Mouse (Mus musculus): ENCODE results near the gene Wbp1l. TPM values are rescaled to one million over a fixed set of nuclear protein-coding genes. Genes with fewer than 3 reads are reported as not detected.

Gene Wbp1l
- polyA plus RNA-seq, 1 experiment from 2014 or later = 38.4 TPM

GRCm38 (mm10) chr19:46623194-46623667, 24.3 kb downstream of the Wbp1l start:
- DNase-seq (ENCODE audit: extremely low spot score, low spot score) = peak; percentile 39
- Histone ChIP-seq H3K36me3 (replicated peaks) (peaks cover 35% of the 10 kb centered on the region), H3K9me3 (no peaks in the 10 kb centered on the region), H3K4me1 (peaks cover 74% of the 10 kb centered on the region), H3K27me3 (ENCODE audit: poor library complexity, severe bottlenecking) (no peaks in the 10 kb centered on the region), H3K4me3 (peak overlapping the region; percentile 44), H3K27ac (peak overlapping the region; percentile 86)
- 4% methylated on average over 16 of the region's 16 CpGs for WGBS

- H3K27me3 ChIP-seq (ENCODE audit: poor library complexity, severe bottlenecking) = no peaks in the 10 kb centered on the region
- H3K4me1 ChIP-seq = peaks cover 75% of the 10 kb centered on the region
- WGBS = 29% methylated on average over 19 of the region's 19 CpGs
- peak overlapping the region; percentile 44 for H3K4me3 ChIP-seq
- H3K36me3 ChIP-seq (replicated peaks) = peaks cover 35% of the 10 kb centered on the region
- peak; percentile 38 for DNase-seq (ENCODE audit: extremely low spot score, low spot score)
- H3K27ac ChIP-seq = peak overlapping the region; percentile 86
- H3K9me3 ChIP-seq = no peaks in the 10 kb centered on the region
These were observed 25.2 kb downstream of the Wbp1l start for GRCm38 (mm10) chr19:46623790-46624772.

GRCm38 (mm10) chr19:46625015-46625414, 26.1 kb downstream of the Wbp1l start:
- Histone ChIP-seq H3K4me1 (peaks cover 75% of the 10 kb centered on the region), H3K4me3 (no peak overlapping the region)
- WGBS = 97% methylated on average over 12 of the region's 12 CpGs

GRCm38 (mm10) chr19:46625519-46625918, 26.6 kb downstream of the Wbp1l start:
- Histone ChIP-seq H3K4me3 (no peak overlapping the region), H3K27ac (0 out of 2 replicates have a peak overlapping the region, but pooled peaks have one; percentile 86), H3K4me1 (peaks cover 70% of the 10 kb centered on the region), H3K9me3 (no peaks in the 10 kb centered on the region), H3K27me3 (ENCODE audit: poor library complexity, severe bottlenecking) (no peaks in the 10 kb centered on the region), H3K36me3 (replicated peaks) (peaks cover 30% of the 10 kb centered on the region)
- WGBS = 81% methylated on average over 10 of the region's 10 CpGs
- DNase-seq (ENCODE audit: extremely low spot score, low spot score) = no peak

More at GRCm38 (mm10) chr19:46625015-46625414, 26.1 kb downstream of the Wbp1l start:
- Histone ChIP-seq H3K9me3 (no peaks in the 10 kb centered on the region), H3K27me3 (ENCODE audit: poor library complexity, severe bottlenecking) (no peaks in the 10 kb centered on the region), H3K27ac (peak overlapping the region; percentile 86; the same call in 1 of the 2 replicates), H3K36me3 (replicated peaks) (peaks cover 30% of the 10 kb centered on the region)
- DNase-seq (ENCODE audit: extremely low spot score, low spot score) = no peak

- H3K36me3 ChIP-seq (replicated peaks) = peaks cover 44% of the 10 kb centered on the region
- peaks cover 41% of the 10 kb centered on the region for H3K4me1 ChIP-seq
- 91% methylated on average over 10 of the region's 10 CpGs for WGBS
- no peaks in the 10 kb centered on the region for H3K27me3 ChIP-seq (ENCODE audit: poor library complexity, severe bottlenecking)
- no peak overlapping the region for H3K4me3 ChIP-seq
- H3K27ac ChIP-seq = no peak overlapping the region; the same call in 1 of the 2 replicates
- DNase-seq (ENCODE audit: extremely low spot score, low spot score) = no peak
- no peaks in the 10 kb centered on the region for H3K9me3 ChIP-seq
These were observed 29.5 kb downstream of the Wbp1l start for GRCm38 (mm10) chr19:46628403-46628802.

DNA sequence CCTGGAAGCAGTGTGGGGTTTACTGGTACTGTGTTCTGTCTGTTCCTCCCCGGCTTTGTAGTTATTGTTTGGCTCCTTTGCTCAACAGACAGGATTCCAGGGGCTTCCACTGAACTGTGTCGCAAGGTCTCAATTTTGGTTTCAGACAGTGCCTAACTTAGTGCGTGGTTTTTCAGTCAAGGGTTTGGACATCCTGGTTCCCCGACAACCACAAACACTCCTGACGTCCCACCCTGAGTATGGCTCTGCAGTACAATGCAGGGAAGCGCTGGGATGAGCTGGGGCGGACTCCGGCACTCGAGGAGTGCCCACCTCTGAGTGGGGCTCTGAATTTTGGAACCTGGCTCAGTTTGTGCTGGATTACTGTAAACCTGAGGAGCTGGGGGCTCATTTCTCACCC, 30.9 kb downstream of the Wbp1l start:
- no peak for DNase-seq (ENCODE audit: extremely low spot score, low spot score)
- Histone ChIP-seq H3K4me3 (no peak overlapping the region), H3K36me3 (replicated peaks) (peaks cover 40% of the 10 kb centered on the region), H3K27ac (no peak overlapping the region; the same call in 1 of the 2 replicates), H3K27me3 (ENCODE audit: poor library complexity, severe bottlenecking) (no peaks in the 10 kb centered on the region), H3K4me1 (peaks cover 27% of the 10 kb centered on the region), H3K9me3 (no peaks in the 10 kb centered on the region)
- WGBS = 86% methylated on average over 9 of the region's 9 CpGs

DNA sequence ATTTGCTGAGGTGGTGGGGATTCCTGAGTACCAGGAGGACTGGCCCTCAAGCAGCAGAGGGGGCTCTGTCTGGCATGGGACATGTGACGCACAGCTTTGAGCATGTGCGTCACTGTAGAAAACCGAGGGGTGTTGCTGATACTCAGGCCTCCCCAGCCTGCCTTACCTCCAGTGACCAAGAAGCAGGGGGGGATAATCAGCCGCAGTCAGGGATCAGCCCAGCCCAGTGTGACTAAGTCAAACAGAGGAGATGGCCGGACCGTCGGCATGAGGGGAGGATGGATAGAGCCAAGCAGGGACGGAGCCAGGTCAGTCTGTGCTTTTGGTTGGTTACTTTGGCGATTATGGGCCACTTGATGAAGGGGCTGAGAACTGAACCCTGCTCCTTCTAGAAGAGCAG, 32.8 kb downstream of the Wbp1l start:
- H3K27ac ChIP-seq = no peak overlapping the region
- 86% methylated on average over 9 of the region's 9 CpGs for WGBS

GRCm38 (mm10) chr19:46635766-46636165, 36.9 kb downstream of the Wbp1l start:
- H3K36me3 ChIP-seq (replicated peaks) = peaks cover 42% of the 10 kb centered on the region
- no peaks in the 10 kb centered on the region for H3K27me3 ChIP-seq (ENCODE audit: poor library complexity, severe bottlenecking)
- no peaks in the 10 kb centered on the region for H3K9me3 ChIP-seq
- DNase-seq (ENCODE audit: extremely low spot score, low spot score) = no peak
- no peak overlapping the region for H3K27ac ChIP-seq
- peaks cover 33% of the 10 kb centered on the region for H3K4me1 ChIP-seq
- no peak overlapping the region for H3K4me3 ChIP-seq
- 70% methylated on average over 9 of the region's 9 CpGs for WGBS

More for the DNA sequence above, 32.8 kb downstream of the Wbp1l start:
- no peaks in the 10 kb centered on the region for H3K9me3 ChIP-seq
- H3K27me3 ChIP-seq (ENCODE audit: poor library complexity, severe bottlenecking) = no peaks in the 10 kb centered on the region
- no peak overlapping the region for H3K4me3 ChIP-seq
- no peak for DNase-seq (ENCODE audit: extremely low spot score, low spot score)
- H3K36me3 ChIP-seq (replicated peaks) = peaks cover 31% of the 10 kb centered on the region
- H3K4me1 ChIP-seq = peaks cover 29% of the 10 kb centered on the region

GRCm38 (mm10) chr19:46637598-46637997, 38.7 kb downstream of the Wbp1l start:
- WGBS = 93% methylated on average over 6 of the region's 6 CpGs
- Histone ChIP-seq H3K4me1 (peaks cover 49% of the 10 kb centered on the region), H3K9me3 (no peaks in the 10 kb centered on the region), H3K36me3 (replicated peaks) (peaks cover 34% of the 10 kb centered on the region), H3K4me3 (no peak overlapping the region), H3K27ac (no peak overlapping the region), H3K27me3 (ENCODE audit: poor library complexity, severe bottlenecking) (no peaks in the 10 kb centered on the region)
- DNase-seq (ENCODE audit: extremely low spot score, low spot score) = no peak

DNA sequence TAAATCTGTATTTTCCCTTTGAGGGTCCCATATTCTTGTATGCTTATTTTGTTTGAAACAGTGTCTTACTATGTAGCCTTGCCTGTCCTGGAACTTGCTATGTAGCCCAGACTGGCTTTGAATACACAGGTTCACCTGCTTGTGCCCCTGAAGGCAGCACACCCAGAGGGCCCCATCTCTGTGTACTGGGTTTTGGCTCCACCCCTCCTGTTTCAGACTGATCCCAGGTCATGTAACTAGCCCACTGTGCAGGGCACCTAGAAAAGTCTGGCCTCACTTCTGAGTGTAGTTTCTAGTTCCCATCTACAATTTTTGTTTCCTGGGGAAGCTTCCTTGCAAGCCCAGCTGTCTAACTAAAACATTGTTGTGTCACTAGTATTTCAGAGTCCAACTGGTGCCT, 40.2 kb downstream of the Wbp1l start:
- H3K36me3 ChIP-seq (replicated peaks) = peaks cover 31% of the 10 kb centered on the region
- peaks cover 63% of the 10 kb centered on the region for H3K4me1 ChIP-seq
- no peak overlapping the region for H3K4me3 ChIP-seq
- no peaks in the 10 kb centered on the region for H3K27me3 ChIP-seq (ENCODE audit: poor library complexity, severe bottlenecking)
- no peak for DNase-seq (ENCODE audit: extremely low spot score, low spot score)
- no peak overlapping the region for H3K27ac ChIP-seq
- H3K9me3 ChIP-seq = no peaks in the 10 kb centered on the region

- H3K4me1 ChIP-seq = peaks cover 68% of the 10 kb centered on the region
- no peak overlapping the region for H3K27ac ChIP-seq
- no peak for DNase-seq (ENCODE audit: extremely low spot score, low spot score)
- H3K4me3 ChIP-seq = no peak overlapping the region
- no peaks in the 10 kb centered on the region for H3K9me3 ChIP-seq
- WGBS = 89% methylated on average over 14 of the region's 14 CpGs
- no peaks in the 10 kb centered on the region for H3K27me3 ChIP-seq (ENCODE audit: poor library complexity, severe bottlenecking)
- H3K36me3 ChIP-seq (replicated peaks) = peaks cover 35% of the 10 kb centered on the region
These were observed 40.6 kb downstream of the Wbp1l start for GRCm38 (mm10) chr19:46639496-46639895.

- Histone ChIP-seq H3K9me3 (no peaks in the 10 kb centered on the region), H3K4me1 (peaks cover 75% of the 10 kb centered on the region), H3K36me3 (replicated peaks) (peaks cover 42% of the 10 kb centered on the region), H3K27me3 (ENCODE audit: poor library complexity, severe bottlenecking) (no peaks in the 10 kb centered on the region), H3K27ac (no peak overlapping the region), H3K4me3 (no peak overlapping the region)
- WGBS = 92% methylated on average over 8 of the region's 8 CpGs
- no peak for DNase-seq (ENCODE audit: extremely low spot score, low spot score)
These were observed 41.9 kb downstream of the Wbp1l start for GRCm38 (mm10) chr19:46640780-46641179.
